Mouse (Mus musculus): ENCODE results near the gene Pik3c2g.

The Pik3c2g gene

DNA sequence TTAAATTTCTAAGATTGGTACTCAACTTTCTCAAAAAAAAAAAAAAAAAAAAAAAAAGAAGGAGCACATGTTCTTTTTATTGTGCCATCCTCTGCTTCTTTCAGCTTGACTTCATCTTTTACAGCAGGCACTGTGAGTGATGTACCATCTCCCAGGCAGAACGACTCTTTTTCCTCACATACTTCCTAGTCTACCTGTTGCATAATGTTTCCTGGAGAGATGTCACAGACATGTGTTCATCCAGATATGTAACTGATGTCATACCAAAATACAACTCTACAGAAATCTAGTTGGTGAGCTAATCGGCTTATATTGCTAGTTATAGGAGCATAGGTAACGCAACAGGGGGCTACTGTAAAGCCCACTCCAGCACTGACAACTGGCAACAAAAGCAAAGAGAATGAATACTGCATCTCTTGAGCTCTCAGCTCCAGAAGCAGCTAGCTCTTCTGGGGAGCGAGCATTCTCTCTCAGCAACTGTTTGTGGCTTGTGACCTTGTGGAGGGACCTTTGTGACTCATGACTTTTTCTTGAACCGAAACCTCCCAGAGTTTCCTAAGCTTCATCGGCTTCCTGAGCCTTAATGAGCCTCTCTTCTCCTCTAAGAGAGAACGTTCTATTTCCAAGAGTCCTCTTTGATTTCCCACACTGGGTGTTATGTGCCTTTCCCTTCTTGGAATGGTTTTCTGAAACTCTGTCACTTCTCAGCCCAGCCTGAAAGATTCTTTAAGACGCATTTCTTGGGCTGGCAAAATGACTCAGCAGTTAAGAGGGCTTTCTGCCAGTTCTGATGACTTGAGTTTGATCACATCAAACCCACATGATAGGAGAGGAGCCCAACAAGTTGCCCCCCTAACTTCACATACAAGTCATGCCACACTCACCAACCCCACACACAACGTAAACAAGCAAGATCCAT, 148.9 kb downstream of the Pik3c2g start:
- DNase-seq (ENCODE audit: low spot score in 2 of 2), result no peak

DNA sequence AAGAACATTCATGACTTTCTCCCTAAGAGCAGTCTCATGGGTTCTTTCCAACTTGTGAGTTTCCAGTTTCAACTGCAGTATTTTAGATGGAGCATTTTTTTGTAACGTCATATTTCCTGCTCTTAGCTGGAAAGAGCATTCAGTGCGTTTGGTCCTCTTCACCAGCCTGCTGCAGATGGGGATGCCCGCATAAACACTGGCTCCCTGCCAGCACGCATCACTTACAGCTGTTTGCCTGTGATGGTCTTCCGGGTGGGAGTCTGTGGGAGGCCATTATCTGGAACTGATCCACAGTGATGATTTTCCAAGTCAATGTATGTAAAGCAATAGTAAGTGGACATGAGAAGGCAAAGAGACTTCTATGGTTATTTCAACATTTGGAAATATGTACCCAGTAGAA, 151.3 kb downstream of the Pik3c2g start:
- DNase-seq (ENCODE audit: low spot score in 2 of 2), result no peak

DNA sequence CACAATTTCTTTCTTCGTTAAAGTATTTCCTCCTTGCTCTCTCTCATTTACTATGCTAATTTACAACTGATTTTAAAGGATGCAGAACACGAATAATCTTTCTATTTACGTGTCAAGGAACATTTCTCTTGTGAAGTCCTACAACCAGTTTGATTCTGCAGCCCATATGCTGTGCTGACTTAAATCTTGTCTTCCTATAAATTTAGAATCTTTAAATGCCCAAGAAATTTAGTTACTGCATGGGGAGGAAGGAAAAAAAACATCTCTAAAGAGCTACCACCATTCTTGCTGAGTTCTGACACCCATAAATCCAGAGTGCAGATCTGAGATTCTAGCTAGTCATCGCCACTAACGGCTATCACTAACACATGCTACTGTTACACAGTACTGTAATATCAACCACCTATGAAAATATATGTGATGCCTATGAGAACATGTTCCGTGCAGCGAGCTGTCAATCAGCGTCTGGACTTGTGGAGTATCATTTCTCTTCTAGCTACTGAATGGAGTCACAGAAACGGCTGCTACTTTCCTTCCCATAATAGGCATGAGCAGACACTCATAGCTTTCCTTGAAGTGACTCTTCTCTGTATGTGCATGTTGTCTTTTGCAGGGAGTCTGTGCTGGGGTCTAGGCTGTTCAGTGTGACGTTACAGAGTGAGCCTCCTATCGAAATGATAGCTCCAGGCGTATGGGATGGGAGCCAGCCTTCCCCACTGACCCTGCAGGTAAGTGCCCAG, 155.8 kb downstream of the Pik3c2g start:
- DNase-seq (ENCODE audit: low spot score in 2 of 2), result no peak

DNA sequence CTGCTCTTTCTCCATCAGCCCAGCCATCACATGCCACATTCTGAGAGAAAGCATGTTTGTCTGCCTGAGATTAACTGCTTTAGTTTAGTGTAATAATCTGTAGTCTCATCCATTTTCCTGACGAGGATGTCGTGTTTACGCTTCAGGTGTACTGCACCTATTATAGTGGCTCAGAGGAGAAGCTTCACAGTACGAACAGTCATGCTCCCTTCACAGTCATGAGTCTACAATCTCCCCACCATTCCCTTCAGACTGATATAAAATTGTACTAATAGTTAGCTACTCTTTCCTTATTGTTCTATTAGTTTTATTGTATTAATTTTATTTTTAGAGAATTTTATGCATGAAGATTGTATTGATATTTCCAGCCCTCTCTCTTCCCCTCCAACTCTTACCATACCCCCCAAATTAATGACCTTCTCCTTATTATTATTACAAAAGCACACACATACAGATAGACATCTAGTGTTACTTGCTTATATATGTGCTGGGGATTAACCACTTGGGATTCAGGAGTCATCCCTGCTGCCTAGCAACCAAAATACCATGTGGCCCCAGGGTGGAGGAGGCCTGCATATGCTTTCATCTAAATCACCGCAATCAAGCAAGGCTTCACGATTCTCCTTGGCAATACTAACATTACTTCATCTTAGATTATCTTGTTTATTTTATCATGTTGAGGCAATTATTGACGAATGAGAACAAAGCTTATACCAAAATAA, 159.9 kb downstream of the Pik3c2g start:
- no peak for DNase-seq (ENCODE audit: low spot score in 2 of 2)

DNA sequence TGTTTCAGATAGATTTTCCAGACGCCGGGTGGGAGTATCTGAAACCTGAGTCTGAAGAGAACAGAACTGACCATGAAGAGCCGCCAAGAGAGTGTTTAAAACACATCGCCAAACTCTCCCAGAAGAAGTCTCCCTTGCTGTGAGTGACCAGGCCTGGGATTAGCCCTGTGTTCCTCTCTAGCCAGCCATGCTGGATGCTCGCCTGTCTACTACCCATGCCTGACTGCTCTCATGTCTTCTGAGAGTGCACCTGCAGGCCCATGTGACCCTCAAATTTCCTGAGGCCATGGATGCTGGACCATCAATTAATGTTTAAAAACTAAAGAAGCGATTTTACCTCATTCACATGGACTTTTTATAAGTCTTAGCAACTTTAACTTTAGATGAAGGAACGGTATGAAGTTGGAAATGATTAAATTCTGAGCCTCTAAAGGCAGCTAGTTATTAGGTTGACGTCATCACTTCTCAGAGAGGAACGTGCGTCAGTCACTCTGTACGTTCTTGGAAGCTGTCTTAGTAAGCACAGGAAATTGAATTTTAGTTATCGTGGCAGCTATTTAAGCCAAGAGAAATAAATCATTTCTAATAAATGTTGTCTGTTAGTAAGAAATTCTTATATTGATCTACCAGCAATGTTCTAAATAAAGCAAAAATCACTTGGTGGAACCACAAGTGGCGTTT, 161.2 kb downstream of the Pik3c2g start:
- DNase-seq (ENCODE audit: low spot score in 2 of 2), result no peak

DNA sequence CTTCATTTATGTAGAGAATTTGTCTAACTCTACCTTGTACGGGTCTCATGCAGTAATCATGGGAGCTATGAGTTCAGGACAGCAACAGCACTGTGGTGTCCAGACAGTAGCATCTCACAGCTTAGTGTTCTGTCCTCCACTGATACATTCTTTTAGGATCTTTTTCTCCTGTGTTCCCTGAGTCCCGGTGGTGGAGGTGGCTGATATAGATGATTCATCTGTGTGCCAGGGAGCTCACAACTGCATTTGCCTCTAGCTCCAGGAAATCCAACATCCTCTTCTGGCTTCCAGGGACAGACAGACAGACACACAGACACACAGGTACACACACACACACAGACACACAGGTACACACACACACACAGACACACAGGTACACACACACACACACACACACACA, 163.6 kb downstream of the Pik3c2g start:
- DNase-seq (ENCODE audit: low spot score in 2 of 2), result no peak

DNA sequence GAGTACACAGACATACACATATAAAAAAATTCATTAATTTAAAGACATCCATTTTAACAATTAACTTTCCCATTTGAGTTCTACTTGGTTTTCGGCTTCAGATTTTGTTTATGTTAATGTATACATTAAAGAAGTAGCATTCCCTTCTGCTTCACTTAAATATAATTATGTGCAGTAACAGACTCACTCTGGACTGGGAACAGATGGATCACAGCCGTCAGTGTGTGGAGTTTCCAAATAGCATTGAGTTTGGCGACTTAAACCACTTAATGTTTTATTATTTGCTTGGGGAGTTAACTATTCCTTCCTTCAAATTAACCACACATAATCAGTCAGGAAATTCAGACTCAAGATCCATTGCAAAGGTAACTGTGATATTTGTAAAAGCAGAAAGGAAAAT, 164.0 kb downstream of the Pik3c2g start:
- no peak for DNase-seq (ENCODE audit: low spot score in 2 of 2)

DNA sequence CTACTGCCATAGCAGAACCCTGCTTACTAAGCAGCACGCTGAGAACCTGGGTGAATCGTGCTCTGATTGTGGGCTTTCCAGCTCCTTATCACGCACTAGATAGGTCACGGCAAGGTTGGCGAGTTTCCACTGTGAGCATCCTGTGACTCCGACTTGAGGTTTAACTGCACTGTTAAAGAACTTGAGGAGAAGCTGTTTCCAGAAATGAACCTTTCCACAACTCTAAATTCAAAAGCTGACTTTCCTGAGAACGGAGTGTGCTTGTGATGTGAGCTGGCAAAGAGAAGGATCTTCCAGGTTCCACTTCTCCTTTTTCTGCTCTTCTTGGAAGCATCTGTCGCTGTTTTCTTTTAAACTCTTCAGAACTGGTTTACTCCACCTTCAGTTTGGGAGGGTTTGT, 170.9 kb downstream of the Pik3c2g start:
- DNase-seq (ENCODE audit: low spot score in 2 of 2), result no peak

DNA sequence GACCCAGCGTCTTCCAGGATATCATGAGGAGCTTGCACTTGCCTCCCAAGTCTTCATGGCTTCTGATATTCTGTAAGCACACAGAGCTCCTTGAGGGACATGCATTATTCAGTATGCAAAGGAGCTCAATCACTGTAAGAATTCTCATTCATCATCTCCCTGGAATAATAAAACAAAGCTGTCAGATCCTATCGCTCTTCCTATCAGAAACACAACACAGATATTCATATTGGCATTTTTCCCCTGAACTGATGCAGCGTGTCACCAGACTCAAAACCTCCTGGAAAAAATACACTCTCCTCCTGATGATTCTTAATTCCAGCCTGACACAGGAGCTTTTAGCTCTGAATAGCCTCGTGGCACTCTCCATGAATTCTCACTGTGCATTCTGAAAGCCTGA, 174.0 kb downstream of the Pik3c2g start:
- DNase-seq (ENCODE audit: low spot score in 2 of 2), result no peak

DNA sequence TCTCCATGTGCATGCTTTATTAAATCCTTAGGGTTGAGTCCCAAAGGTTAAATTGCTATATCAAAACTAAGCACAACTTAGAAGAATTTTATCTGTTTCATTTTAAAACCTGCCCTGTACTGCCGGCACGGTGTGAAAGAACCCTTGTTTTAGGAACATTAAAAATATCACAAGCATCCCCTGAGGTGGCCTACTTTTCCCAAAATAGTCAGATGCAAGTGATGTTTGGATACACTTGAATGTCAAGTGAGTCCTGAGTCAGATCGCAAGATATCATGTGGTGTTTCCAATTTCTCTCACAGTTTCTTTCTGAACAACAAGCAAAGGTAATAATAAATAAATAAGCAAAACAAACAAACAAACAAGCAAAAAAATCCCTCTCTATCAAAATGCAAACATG, 177.4 kb downstream of the Pik3c2g start:
- DNase-seq (ENCODE audit: low spot score in 2 of 2), result no peak

DNA sequence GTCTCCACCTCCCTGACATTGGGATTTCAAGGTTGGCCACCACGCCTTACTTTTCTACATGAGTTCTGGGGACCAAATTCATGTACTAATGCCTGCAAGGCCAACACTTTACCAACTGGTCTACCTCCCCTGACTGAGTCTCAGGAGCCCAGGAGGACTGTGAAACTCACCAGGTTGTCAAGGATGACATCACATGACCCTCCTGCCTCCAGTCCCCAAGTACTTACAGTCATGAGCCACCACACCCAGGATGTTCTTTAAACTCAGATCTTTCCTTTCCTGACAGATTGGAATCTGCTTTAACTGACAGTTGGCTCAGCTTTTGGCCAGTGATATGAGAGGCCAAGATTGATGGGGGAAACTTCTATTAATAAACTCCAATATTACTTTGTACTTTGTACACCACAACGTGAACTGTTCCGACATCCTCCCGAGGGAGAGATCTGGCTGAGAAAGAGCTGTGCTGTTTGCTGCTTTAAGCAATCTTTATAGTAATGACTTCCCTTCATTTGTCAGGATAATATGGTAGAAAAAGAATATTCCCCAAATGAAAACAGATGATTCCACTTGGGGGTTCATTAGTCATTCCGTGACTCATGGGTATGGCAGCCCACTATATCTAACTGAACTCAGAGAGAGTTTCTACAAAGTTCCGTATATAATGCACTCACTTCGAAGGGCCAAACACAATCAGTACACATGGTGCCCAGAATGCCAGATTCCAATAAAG, 182.9 kb downstream of the Pik3c2g start:
- no peak for DNase-seq (ENCODE audit: low spot score in 2 of 2)

DNA sequence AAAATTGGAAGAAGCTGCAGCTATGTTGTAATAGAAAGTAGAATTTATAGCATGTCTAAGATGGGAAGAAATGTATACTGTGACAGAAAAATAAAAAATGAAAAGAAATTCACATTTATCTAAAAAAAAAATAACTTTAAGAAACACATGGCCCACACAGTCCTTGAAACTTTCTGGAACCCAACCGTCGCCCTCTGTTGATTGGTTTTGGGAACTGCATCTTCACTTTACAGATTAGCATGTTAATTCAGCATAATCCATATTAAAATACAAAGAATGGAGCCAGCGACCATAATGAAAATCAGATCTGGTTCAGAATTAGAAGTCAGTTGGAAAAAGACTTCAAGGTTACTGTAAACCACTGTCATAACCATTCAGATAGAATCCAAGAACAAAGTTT, 183.5 kb downstream of the Pik3c2g start:
- no peak for DNase-seq (ENCODE audit: low spot score in 2 of 2)

DNA sequence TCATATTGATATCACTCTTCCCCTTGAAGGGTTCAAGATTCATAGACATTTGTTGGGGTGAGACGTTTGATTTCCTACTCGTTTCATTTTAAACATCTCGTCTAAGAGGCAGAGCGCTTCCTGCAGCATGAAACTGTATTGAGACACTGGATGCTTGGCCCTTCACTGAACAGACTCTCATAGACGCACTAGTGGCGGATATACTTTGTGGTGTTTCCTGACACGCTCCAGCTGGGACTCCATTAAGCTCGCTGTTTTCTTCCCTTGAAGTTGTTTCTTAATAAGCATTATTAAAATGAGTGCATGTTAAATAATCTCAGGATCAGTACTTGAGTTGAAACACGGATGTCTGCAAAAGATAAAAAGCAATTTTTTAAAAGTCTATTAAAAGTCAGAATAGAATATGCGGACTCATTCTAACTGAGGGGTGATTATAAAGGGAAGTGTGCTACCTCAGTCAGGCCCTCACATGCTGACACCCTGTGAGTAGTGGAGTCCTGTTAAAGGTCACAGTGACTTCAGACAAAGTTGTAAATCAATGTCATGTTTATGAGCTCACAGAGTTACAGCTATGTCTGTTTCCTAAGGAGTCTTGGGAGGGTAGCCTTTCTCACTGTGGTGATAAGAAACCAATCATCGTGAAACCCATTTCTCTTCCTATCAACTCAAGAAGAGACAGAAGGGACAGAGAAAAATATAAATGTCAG, 190.7 kb downstream of the Pik3c2g start:
- DNase-seq (ENCODE audit: low spot score in 2 of 2), result no peak

DNA sequence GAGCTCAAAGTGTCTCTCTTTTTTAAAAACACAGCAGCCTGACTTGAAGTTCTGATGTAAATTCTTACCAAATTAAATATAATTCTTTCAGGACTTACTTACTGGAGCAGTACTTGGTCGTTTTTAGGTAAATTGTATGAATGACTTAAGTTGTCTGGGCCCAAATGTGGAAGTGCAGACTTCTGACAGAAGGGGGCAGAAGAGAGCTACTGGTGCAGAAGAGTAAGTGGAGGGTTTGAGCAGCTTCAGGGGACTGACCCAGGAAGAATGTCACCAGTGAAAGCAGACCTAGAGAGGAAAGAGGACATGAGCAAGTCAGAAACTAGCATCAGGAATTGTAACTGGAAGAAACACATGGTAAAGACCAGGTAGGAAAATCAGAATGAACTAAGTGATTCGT, 193.0 kb downstream of the Pik3c2g start:
- DNase-seq (ENCODE audit: low spot score in 2 of 2), result no peak

DNA sequence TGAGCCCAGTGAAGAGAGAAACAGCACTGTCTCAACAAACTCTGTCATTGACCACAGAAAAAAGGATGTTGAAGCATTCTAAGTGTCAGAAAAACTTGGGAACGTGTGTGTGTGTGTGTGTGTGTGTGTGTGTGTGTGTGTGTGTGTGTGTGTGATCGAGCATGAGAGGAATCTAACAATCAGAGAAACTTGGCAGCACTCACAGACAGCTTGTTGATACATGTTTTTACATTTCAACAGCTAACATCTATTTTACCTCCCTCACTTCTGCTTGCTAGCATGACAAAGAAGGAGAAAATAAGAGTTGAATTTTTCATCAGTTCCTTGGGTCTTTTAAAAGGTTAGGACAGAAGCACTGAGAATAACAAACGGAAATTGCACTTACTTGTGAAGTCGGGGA, 202.5 kb downstream of the Pik3c2g start:
- no peak for DNase-seq (ENCODE audit: low spot score in 2 of 2)

DNA sequence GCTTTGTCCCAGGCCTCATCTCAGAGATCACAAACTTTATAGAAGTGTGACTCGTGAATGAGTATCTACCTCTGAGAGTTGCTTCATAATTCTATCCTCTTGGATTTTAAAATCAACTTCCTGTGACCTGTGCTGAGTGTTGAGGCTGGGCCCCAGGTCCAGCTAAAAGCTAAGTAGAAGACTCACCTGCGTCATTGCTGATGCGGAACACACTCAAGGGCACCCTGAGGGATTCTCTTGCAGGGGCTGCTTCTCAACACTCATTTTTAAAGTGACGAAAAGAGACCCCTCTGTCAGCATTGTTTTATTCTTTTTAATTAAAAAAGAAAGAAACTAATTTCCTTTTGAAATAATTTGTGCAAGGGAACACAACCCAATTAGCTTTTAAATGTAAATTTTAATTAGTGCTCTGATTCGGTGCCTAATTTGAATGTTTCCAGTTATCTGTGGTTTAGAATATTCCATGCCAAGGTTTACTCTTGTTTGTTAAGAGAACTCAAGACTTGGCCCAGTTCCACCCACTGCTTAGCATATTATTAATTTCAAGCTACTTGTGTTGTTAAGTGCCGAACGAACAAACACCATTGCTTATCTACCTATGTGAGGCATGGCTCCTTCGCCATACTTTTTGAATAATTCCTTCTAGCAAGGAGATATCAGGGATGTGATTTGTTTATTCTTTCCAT, 212.7 kb downstream of the Pik3c2g start:
- no peak for DNase-seq (ENCODE audit: low spot score in 2 of 2)

DNA sequence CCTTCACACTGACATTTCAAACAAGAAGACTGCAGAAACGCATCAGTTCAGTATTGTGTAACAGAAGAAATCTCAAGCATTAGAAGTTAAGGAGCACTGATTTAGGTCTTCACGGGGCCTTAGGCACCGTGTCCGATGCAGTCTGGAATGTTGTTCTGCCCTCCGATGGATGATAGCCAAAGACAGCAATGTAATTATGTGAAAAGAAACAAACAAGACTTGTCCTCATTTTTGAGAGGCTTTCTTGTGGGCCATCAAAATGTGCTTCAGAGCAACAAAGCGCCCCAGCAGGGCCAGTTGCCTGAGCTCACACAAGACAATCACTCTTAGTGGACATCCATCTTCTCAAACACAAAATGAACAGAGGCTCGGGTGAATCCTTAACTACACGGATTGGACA, 234.9 kb downstream of the Pik3c2g start:
- DNase-seq (ENCODE audit: low spot score in 2 of 2), result no peak

DNA sequence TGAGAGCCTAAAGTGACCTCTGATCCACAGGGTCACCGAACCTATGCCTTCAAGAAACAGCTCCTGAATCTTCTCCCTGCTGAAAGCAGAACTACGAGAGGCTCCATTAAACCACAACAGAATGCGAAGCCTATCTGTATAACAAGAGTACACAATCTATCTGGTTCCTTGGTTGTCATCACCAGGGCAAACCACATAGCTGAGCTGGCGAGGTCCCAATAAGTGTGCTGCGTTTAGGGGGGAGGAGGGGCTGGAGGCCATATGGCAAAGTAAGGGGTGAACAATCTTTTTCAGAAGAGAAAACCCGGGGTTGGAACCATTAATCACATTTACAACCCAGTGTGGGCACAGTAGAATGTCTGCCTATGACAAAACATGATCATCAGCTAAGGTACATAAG, 251.2 kb downstream of the Pik3c2g start:
- no peak for DNase-seq (ENCODE audit: low spot score in 2 of 2)

DNA sequence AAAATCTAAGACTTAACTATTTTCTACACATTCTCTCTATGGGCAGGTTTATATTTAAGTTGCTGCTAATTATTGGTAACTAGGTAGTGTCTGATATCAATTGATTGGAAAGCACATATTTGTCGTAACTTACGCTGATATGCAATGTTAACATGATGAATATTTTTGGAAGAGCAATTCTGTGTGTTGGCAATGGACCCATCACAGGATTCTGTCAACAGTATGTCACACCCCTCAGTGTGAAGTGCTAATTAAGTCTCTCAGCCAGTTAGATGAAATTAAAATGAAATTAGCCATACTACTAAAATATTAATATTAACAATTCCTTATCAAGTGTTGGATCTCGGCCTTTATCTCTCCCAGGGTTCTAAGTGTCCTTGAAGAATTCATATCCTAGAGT, 251.7 kb downstream of the Pik3c2g start:
- no peak for DNase-seq (ENCODE audit: low spot score in 2 of 2)

DNA sequence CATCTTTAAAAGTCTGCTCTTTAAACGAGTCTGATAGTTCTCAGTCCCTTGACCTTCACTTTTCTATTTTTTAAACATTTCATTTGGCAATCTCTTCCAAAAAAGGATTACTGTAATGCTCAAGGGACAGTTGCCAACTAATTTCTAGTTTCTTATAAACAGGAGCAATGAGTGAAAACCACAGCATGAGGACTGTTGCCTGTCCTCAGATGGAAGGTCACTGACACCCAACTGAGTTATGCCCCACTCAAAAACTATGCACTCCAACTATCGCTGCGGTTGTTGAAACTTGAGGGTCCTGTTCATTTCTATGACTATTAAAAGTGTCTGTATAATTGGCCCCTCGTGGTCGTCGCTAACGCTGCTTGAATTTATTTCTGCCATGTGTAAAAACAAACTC, 252.9 kb downstream of the Pik3c2g start:
- no peak for DNase-seq (ENCODE audit: low spot score in 2 of 2)

Data from spleen, postnatal 10 days (tissue).